Mouse (Mus musculus) hindbrain, embryonic 11.5 days (tissue): ENCODE measurements around the gene Fntb. TPM values are rescaled to one million over a fixed set of nuclear protein-coding genes. Genes with fewer than 3 reads are reported as not detected.

ENCODE experiments used
- ATAC-seq: fragments of 200-750 bp; cut with Nextera tagmentation; 2 replicates; pipeline ENCODE4 v1.8.0; 2017; ENCODE audit warnings: mild to moderate bottlenecking, moderate TSS enrichment, moderate library complexity; ENCODE audit not compliant: low FRiP score
- DNase-seq: peaks from one replicate; pipeline ENCODE4 v3.0.0-alpha.2; 2015; ENCODE audit warnings: low spot score
- H3K27ac ChIP-seq: fragments of 300-500 bp; sonication (generic); 2 replicates; pipeline ENCODE4 v1.5.1; 2014; ENCODE audit warnings: mild to moderate bottlenecking, low read depth, low read length
- H3K27me3 ChIP-seq: fragments of 300-500 bp; sonication (generic); 2 replicates; pipeline ENCODE4 v1.6.1; 2014; ENCODE audit warnings: mild to moderate bottlenecking, low read length, moderate library complexity, mixed read lengths; ENCODE audit not compliant: control insufficient read depth, insufficient read depth
- H3K36me3 ChIP-seq: fragments of 300-500 bp; sonication (generic); 2 replicates; pipeline ENCODE4 v1.6.1; 2014; ENCODE audit warnings: mild to moderate bottlenecking, low read length, moderate library complexity, mixed read lengths; ENCODE audit not compliant: control insufficient read depth, insufficient read depth
- H3K4me1 ChIP-seq: fragments of 300-500 bp; sonication (generic); replicated peaks from 2 replicates; pipeline ENCODE4 v1.6.1; 2014; ENCODE audit warnings: low read length, mixed read lengths; ENCODE audit not compliant: control insufficient read depth, insufficient read depth
- H3K4me2 ChIP-seq: fragments of 300-500 bp; sonication (generic); replicated peaks from 2 replicates; pipeline ENCODE4 v1.6.1; 2014; ENCODE audit warnings: mild to moderate bottlenecking, low read depth, low read length
- H3K4me3 ChIP-seq: fragments of 300-500 bp; sonication (generic); 2 replicates; pipeline ENCODE4 v1.5.1; 2014; ENCODE audit warnings: low read depth, low read length
- H3K9ac ChIP-seq: fragments of 300-500 bp; sonication (generic); 2 replicates; pipeline ENCODE4 v1.6.1; 2014; ENCODE audit warnings: low read depth, low read length
- H3K9me3 ChIP-seq: fragments of 300-500 bp; sonication (generic); 2 replicates; pipeline ENCODE4 v1.6.1; 2016; ENCODE audit warnings: low read length; ENCODE audit not compliant: control insufficient read depth
- WGBS: fragments of 180-500 bp; shearing (Covaris S2); extraction: QIAGEN DNeasy Blood & Tissue Kit; methylation state at CpG from one replicate; pipeline ENCODE4 v1.1.7; 2014; 5-methylcytosine and 5-hydroxymethylcytosine counted together
- polyA plus RNA-seq: library from polyadenylated mRNA; unstranded; fragments of >200 nt; fragmentation: Nextera tagmentation; extraction: Ambion mirVana; gene quantifications from 2 replicates; pipeline ENCODE4 v1.2.1, GENCODE M21; 2014

Gene Fntb
- polyA plus RNA-seq, 1 experiment from 2014 or later = 42.5 TPM

DNA sequence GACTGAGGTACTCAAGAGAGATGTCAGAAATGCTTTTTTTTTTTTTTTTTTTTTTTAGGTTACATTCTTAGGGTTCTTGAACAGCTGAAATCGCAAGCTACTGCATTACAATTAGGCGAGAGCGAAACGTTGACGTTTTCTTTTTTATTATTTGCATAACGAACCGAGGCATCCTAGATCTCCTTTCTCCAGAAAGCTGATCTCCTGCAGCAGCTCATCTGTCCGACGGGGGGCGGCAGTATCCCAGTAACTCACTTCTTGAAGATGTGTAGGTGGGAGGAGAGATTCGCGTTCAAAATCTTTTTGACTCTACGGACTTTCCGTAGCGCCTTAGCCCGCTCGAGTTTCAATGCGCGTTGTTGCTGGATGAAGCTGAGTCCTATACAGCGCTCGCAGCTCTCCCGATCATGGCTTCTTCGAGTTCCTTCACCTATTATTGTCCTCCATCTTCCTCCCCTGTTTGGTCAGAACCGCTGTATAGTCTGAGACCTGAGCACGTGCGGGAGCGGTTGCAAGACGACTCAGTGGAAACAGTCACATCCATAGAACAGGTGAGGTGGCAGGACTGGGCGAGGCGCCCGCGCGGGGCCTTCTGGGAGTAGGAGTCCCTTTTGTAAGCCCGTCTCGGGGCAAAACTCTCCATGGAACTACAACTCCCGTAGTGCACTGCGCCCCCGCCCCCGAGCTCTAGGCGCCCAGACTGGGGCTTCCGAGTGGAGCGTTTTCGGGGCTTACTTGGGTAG, 71.9 kb downstream of the Fntb start:
- WGBS = under 1% methylated on average over 43 of the region's 43 CpGs
- Histone ChIP-seq H3K9me3 (no peaks in the 10 kb centered on the region), H3K9ac (peak overlapping the region; percentile 69), H3K4me2 (peak overlapping the region; percentile 39; the same call in 1 of the 2 replicates), H3K4me3 (peak overlapping the region; percentile 64), H3K27me3 (no peaks in the 10 kb centered on the region), H3K4me1 (0 out of 2 replicates have a peak, but pooled peaks cover 2% of the 10 kb centered on the region), H3K36me3 (no peaks in the 10 kb centered on the region), H3K27ac (no peak overlapping the region)
- ATAC-seq (peak; percentile 99), DNase-seq (peak; percentile 96)

- Histone ChIP-seq H3K27me3 (no peaks in the 10 kb centered on the region), H3K27ac (no peak overlapping the region), H3K4me3 (peak overlapping the region; percentile 64), H3K4me1 (0 out of 2 replicates have a peak, but pooled peaks cover 2% of the 10 kb centered on the region), H3K4me2 (peak overlapping the region; percentile 39), H3K9ac (peak overlapping the region; percentile 69), H3K9me3 (no peaks in the 10 kb centered on the region), H3K36me3 (no peaks in the 10 kb centered on the region)
- WGBS = 14% methylated on average over 21 of the region's 21 CpGs
- DNase-seq (no peak), ATAC-seq (no peak)
Observed at GRCm38 (mm10) chr12:76837844-76838650, 72.7 kb downstream of the Fntb start.

DNA sequence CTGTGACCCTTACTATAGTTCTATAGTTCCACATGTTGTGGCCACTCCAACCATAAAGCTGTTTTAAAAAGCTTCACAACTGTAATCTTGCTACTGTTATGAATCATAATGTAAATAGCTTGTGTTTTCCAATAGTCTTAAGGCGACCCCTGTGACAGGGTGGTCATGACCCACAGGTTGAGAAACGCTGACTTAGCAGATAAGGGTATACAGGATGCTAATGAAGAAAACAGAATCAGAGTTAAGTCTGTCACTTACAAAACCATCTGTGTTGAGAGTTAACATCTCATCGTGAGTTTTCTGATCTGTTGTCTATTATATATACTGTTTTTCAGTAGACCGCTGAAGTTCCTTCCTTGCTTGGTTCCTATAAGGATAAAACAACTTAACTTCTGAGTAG, 73.9 kb downstream of the Fntb start:
- DNase-seq (no peak), ATAC-seq (no peak)
- Histone ChIP-seq H3K4me3 (no peak overlapping the region), H3K27ac (no peak overlapping the region), H3K4me2 (no peak overlapping the region), H3K36me3 (no peaks in the 10 kb centered on the region), H3K27me3 (no peaks in the 10 kb centered on the region), H3K9ac (no peak overlapping the region), H3K4me1 (0 out of 2 replicates have a peak, but pooled peaks cover 2% of the 10 kb centered on the region), H3K9me3 (no peaks in the 10 kb centered on the region)
- 95% methylated on average over 4 of the region's 4 CpGs for WGBS

- Histone ChIP-seq H3K36me3 (no peaks in the 10 kb centered on the region), H3K27me3 (no peaks in the 10 kb centered on the region), H3K27ac (no peak overlapping the region), H3K4me2 (no peak overlapping the region), H3K4me1 (0 out of 2 replicates have a peak, but pooled peaks cover 2% of the 10 kb centered on the region), H3K4me3 (no peak overlapping the region), H3K9me3 (no peaks in the 10 kb centered on the region), H3K9ac (no peak overlapping the region)
- WGBS = 78% methylated on average over 6 of the region's 6 CpGs
- DNase-seq (no peak), ATAC-seq (no peak)
Observed at GRCm38 (mm10) chr12:76840081-76840480, 74.7 kb downstream of the Fntb start.

GRCm38 (mm10) chr12:76844346-76845061, 79.1 kb downstream of the Fntb start:
- WGBS = 89% methylated on average over 15 of the region's 15 CpGs
- no peak for ATAC-seq
- H3K4me1 ChIP-seq = no peaks in the 10 kb centered on the region

GRCm38 (mm10) chr12:76852419-76852818, 87.0 kb downstream of the Fntb start:
- Histone ChIP-seq H3K4me3 (no peak overlapping the region), H3K4me2 (no peak overlapping the region), H3K9me3 (no peaks in the 10 kb centered on the region), H3K27ac (no peak overlapping the region), H3K36me3 (no peaks in the 10 kb centered on the region), H3K9ac (no peak overlapping the region), H3K4me1 (no peaks in the 10 kb centered on the region), H3K27me3 (no peaks in the 10 kb centered on the region)
- DNase-seq = no peak
- 84% methylated on average over 2 of the region's 2 CpGs for WGBS
- no peak for ATAC-seq

More at GRCm38 (mm10) chr12:76844346-76845061, 79.1 kb downstream of the Fntb start:
- Histone ChIP-seq H3K4me3 (no peak overlapping the region), H3K9me3 (no peaks in the 10 kb centered on the region), H3K4me2 (no peak overlapping the region), H3K9ac (no peak overlapping the region), H3K36me3 (no peaks in the 10 kb centered on the region), H3K27ac (no peak overlapping the region), H3K27me3 (no peaks in the 10 kb centered on the region)
- DNase-seq = no peak

DNA sequence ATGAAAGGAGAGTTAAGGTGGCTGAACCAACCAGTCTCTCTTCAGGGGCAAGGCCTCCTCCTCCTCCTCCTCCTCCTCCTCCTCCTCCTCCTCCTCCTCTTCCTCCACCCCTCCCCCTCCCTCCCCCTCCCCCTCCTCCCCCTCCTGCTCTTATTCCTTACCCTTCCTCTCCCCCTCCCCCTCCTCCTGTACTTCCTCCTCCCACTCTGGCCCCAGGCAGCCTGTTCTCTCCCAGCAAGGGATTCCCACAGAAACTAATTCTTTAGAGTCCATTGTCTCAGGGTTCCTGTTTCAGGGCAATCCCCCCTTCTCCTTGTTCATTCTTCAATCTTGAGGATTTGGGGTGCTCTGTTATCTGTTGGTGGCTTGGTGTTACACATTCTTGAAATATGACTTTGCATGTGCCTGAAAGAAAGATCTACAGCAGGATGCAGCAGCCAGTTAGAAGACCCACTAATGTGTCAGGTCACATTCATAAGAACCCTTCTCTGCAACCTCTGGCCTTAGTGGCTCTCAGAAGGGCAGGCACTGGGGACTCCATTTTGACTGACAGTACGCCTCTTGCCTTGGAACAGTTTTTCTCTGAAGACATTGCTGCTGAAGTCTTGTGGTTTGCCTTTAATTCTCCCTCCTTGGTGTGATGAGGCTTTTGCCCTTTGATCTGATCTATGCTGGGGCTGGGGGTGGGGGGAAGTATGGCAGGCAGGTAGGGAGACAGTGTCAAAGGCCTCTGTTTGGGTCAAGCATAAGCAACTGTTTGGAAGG, 88.2 kb downstream of the Fntb start:
- H3K9me3 ChIP-seq = no peaks in the 10 kb centered on the region
- H3K27ac ChIP-seq = no peak overlapping the region
- no peaks in the 10 kb centered on the region for H3K4me1 ChIP-seq

DNA sequence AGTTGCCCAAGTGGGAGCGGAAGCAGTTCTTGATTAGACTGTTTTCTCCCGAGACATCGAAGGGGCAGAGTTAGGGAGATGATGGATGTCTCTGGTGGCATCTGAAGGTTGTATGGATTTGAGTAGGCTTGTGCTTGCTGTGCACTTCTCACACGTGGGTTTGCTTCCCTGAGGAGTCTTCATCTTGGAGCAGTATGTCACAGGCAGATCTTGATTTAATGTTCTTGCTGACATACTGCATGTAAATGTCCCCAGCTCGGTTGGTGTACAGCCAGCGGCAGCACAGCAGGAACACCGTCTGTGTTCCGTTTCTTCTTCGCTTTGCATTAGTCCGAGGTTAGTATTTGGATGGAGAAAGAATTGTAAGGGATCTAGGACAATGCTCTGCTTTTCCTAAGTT, 91.7 kb downstream of the Fntb start:
- Histone ChIP-seq H3K27me3 (no peaks in the 10 kb centered on the region), H3K4me3 (no peak overlapping the region), H3K27ac (no peak overlapping the region), H3K9ac (no peak overlapping the region), H3K4me1 (no peaks in the 10 kb centered on the region), H3K9me3 (no peaks in the 10 kb centered on the region), H3K36me3 (no peaks in the 10 kb centered on the region), H3K4me2 (no peak overlapping the region)
- ATAC-seq (no peak), DNase-seq (no peak)
- 84% methylated on average over 10 of the region's 10 CpGs for WGBS

More for the DNA sequence above, 88.2 kb downstream of the Fntb start:
- ATAC-seq (no peak), DNase-seq (no peak)
- no peak overlapping the region for H3K4me2 ChIP-seq
- no peaks in the 10 kb centered on the region for H3K36me3 ChIP-seq
- H3K9ac ChIP-seq = no peak overlapping the region
- H3K4me3 ChIP-seq = no peak overlapping the region
- 68% methylated on average over 1 of the region's 1 CpGs for WGBS
- H3K27me3 ChIP-seq = no peaks in the 10 kb centered on the region
